Mouse (Mus musculus): Measurements from ENCODE around the gene Chsy1. TPM values are rescaled to one million over a fixed set of nuclear protein-coding genes. Genes with fewer than 3 reads are reported as not detected.

The Chsy1 gene
- polyA plus RNA-seq, 1 experiment from 2014 or later: 19.5 TPM

GRCm38 (mm10) chr7:66091553-66091952 lies 17.8 kb upstream of the Chsy1 start:
- 87% methylated on average over 7 of the region's 7 CpGs for WGBS

GRCm38 (mm10) chr7:66092656-66093055 lies 16.7 kb upstream of the Chsy1 start:
- Histone ChIP-seq H3K27ac (no peak overlapping the region), H3K4me2 (no peak overlapping the region), H3K4me1 (no peaks in the 10 kb centered on the region), H3K27me3 (no peaks in the 10 kb centered on the region), H3K36me3 (peaks cover 47% of the 10 kb centered on the region), H3K4me3 (no peak overlapping the region), H3K9me3 (no peaks in the 10 kb centered on the region), H3K9ac (no peak overlapping the region)
- no peak for ATAC-seq (ENCODE audit: insufficient number of reproducible peaks, low FRiP score, low TSS enrichment, low read depth)
- WGBS: 87% methylated on average over 8 of the region's 8 CpGs

More at GRCm38 (mm10) chr7:66091553-66091952, 17.8 kb upstream of the Chsy1 start:
- H3K9me3 ChIP-seq: no peaks in the 10 kb centered on the region
- no peak overlapping the region for H3K4me3 ChIP-seq
- H3K4me1 ChIP-seq: no peaks in the 10 kb centered on the region
- no peak overlapping the region for H3K4me2 ChIP-seq
- H3K36me3 ChIP-seq: peaks cover 58% of the 10 kb centered on the region
- no peak for ATAC-seq (ENCODE audit: insufficient number of reproducible peaks, low FRiP score, low TSS enrichment, low read depth)
- no peak overlapping the region for H3K9ac ChIP-seq
- no peaks in the 10 kb centered on the region for H3K27me3 ChIP-seq
- no peak overlapping the region for H3K27ac ChIP-seq

DNA sequence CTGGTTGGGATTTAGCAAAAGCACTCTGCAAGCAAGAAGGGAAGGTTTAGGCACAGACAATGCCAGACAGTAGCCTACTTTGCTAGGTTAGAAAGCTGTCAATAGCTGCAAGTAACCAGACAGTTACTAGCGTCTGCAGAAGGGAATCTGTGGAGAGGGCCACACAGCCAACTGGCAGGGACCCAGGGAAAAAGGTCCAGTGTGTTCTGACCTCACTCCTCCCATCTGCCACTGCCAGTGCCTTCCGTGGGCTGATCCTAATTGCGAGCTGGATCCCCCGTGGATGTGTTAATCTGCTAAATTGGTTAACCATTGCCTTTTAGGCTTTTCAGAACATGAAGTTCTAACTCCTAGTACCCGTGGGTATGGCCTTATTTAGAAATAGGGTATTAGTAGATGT lies 15.2 kb upstream of the Chsy1 start:
- Histone ChIP-seq H3K4me3 (no peak overlapping the region), H3K27ac (no peak overlapping the region), H3K9ac (no peak overlapping the region), H3K4me2 (no peak overlapping the region), H3K9me3 (no peaks in the 10 kb centered on the region), H3K36me3 (peaks cover 33% of the 10 kb centered on the region), H3K27me3 (no peaks in the 10 kb centered on the region), H3K4me1 (no peaks in the 10 kb centered on the region)
- 66% methylated on average over 5 of the region's 5 CpGs for WGBS
- no peak for ATAC-seq (ENCODE audit: insufficient number of reproducible peaks, low FRiP score, low TSS enrichment, low read depth)

GRCm38 (mm10) chr7:66098803-66099202 lies 10.5 kb upstream of the Chsy1 start:
- Histone ChIP-seq H3K9me3 (no peaks in the 10 kb centered on the region), H3K4me2 (no peak overlapping the region), H3K36me3 (no peaks in the 10 kb centered on the region), H3K27ac (no peak overlapping the region), H3K4me1 (no peaks in the 10 kb centered on the region), H3K4me3 (no peak overlapping the region), H3K27me3 (peaks cover 5% of the 10 kb centered on the region; the same call in 1 of the 2 replicates), H3K9ac (no peak overlapping the region)
- 0 out of 2 replicates have a peak, but pooled peaks have one; percentile 45 for ATAC-seq (ENCODE audit: insufficient number of reproducible peaks, low FRiP score, low TSS enrichment, low read depth)
- 78% methylated on average over 7 of the region's 7 CpGs for WGBS

DNA sequence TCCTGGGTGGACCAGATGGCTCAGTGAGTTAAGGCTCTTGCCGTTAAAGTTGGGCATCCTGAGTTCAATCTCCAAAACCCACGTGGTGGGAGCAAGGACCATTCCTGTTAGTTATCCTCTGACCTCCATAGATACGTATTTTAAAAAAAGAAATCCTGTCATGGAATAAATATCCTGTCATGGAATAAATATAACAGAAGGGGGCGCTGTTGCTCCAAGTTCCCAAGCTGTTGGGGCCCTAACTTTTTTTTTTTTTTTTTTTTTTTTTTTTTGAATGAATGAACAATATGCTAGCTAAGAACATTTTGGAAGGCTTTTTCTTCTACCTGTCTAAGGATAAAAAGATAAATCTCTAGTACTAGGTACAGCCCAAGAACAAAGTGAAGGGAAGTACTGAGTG lies 7.4 kb upstream of the Chsy1 start:
- H3K36me3 ChIP-seq: no peaks in the 10 kb centered on the region
- no peaks in the 10 kb centered on the region for H3K9me3 ChIP-seq
- peaks cover 5% of the 10 kb centered on the region; the same call in 1 of the 2 replicates for H3K27me3 ChIP-seq
- WGBS: 6% methylated on average over 4 of the region's 4 CpGs
- peaks cover 2% of the 10 kb centered on the region for H3K4me1 ChIP-seq
- H3K4me2 ChIP-seq: no peak overlapping the region
- no peak for ATAC-seq (ENCODE audit: insufficient number of reproducible peaks, low FRiP score, low TSS enrichment, low read depth)
- no peak overlapping the region for H3K9ac ChIP-seq
- no peak overlapping the region for H3K27ac ChIP-seq
- no peak overlapping the region for H3K4me3 ChIP-seq

DNA sequence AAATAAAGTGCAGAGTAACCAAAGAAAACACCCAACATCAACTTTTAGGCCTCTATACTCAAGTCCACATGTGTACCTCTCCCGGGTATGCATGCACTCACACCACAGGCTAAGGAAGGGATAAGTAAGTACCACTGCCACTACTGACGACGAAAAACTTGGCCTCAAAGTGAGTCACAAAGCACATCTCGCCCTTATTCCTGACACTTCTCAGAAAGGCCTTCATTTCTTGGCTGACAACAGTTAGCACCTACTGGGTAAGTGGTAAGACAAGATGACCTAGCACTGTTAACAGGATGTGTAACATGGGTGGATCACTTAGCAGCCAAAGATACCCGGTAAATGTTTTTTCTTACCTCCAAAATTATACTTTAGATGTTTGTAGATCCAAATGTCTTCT lies 4.8 kb upstream of the Chsy1 start:
- no peak for ATAC-seq (ENCODE audit: insufficient number of reproducible peaks, low FRiP score, low TSS enrichment, low read depth)
- no peak overlapping the region for H3K27ac ChIP-seq
- H3K36me3 ChIP-seq: no peaks in the 10 kb centered on the region
- no peak overlapping the region for H3K9ac ChIP-seq
- H3K4me2 ChIP-seq: no peak overlapping the region
- H3K4me3 ChIP-seq: no peak overlapping the region
- H3K27me3 ChIP-seq: peaks cover 5% of the 10 kb centered on the region; the same call in 1 of the 2 replicates
- H3K9me3 ChIP-seq: no peaks in the 10 kb centered on the region
- H3K4me1 ChIP-seq: peaks cover 11% of the 10 kb centered on the region
- 87% methylated on average over 5 of the region's 5 CpGs for WGBS

DNA sequence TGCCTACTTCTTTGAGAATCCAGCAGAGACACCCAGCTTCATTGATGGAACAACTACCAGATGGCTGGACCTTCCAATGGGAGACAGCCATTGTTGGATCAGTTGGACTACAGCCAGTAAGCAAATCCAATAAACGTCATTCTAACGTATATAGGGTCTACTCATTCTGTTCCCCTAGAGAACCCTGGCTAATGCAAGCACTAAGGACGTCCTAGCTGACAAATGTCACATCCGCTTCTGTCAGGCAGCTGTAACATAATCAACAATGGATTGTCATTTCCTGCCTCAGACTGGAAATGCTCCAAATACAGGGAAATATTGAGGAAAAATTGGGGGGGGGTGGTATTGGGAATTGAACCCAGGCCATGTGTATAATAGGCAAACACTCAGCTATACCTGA lies 3.5 kb upstream of the Chsy1 start:
- WGBS: 43% methylated on average over 4 of the region's 4 CpGs
- no peak for ATAC-seq (ENCODE audit: insufficient number of reproducible peaks, low FRiP score, low TSS enrichment, low read depth)
- peaks cover 4% of the 10 kb centered on the region; the same call in 1 of the 2 replicates for H3K27me3 ChIP-seq

GRCm38 (mm10) chr7:66106581-66107056 lies 2.7 kb upstream of the Chsy1 start:
- no peak overlapping the region for H3K4me3 ChIP-seq
- peak overlapping the region; percentile 39; the same call in 1 of the 2 replicates for H3K27ac ChIP-seq
- no peak overlapping the region for H3K9ac ChIP-seq
- WGBS: 41% methylated on average over 7 of the region's 7 CpGs
- H3K9me3 ChIP-seq: no peaks in the 10 kb centered on the region
- ATAC-seq (ENCODE audit: insufficient number of reproducible peaks, low FRiP score, low TSS enrichment, low read depth): no peak
- no peaks in the 10 kb centered on the region for H3K36me3 ChIP-seq
- 0 out of 2 replicates have a peak overlapping the region, but pooled peaks have one; percentile 8 for H3K4me2 ChIP-seq
- no peaks in the 10 kb centered on the region for H3K27me3 ChIP-seq
- H3K4me1 ChIP-seq: peaks cover 18% of the 10 kb centered on the region

More for the DNA sequence above, 3.5 kb upstream of the Chsy1 start:
- Histone ChIP-seq H3K4me2 (no peak overlapping the region), H3K36me3 (no peaks in the 10 kb centered on the region), H3K4me1 (peaks cover 11% of the 10 kb centered on the region), H3K27ac (no peak overlapping the region), H3K9me3 (no peaks in the 10 kb centered on the region), H3K9ac (no peak overlapping the region), H3K4me3 (no peak overlapping the region)

GRCm38 (mm10) chr7:66107206-66107605 lies 2.1 kb upstream of the Chsy1 start:
- H3K27me3 ChIP-seq: no peaks in the 10 kb centered on the region
- no peak overlapping the region for H3K4me3 ChIP-seq
- no peak overlapping the region for H3K27ac ChIP-seq
- ATAC-seq (ENCODE audit: insufficient number of reproducible peaks, low FRiP score, low TSS enrichment, low read depth): no peak
- no peaks in the 10 kb centered on the region for H3K9me3 ChIP-seq
- H3K4me1 ChIP-seq: peaks cover 21% of the 10 kb centered on the region
- H3K4me2 ChIP-seq: 0 out of 2 replicates have a peak overlapping the region, but pooled peaks have one; percentile 8
- no peaks in the 10 kb centered on the region for H3K36me3 ChIP-seq
- WGBS: 65% methylated on average over 11 of the region's 11 CpGs
- no peak overlapping the region for H3K9ac ChIP-seq

GRCm38 (mm10) chr7:66107930-66108329 lies 1.4 kb upstream of the Chsy1 start:
- no peaks in the 10 kb centered on the region for H3K36me3 ChIP-seq
- 16% methylated on average over 7 of the region's 7 CpGs for WGBS
- H3K4me2 ChIP-seq: no peak overlapping the region
- no peak for ATAC-seq (ENCODE audit: insufficient number of reproducible peaks, low FRiP score, low TSS enrichment, low read depth)
- no peak overlapping the region for H3K4me3 ChIP-seq
- H3K27me3 ChIP-seq: no peaks in the 10 kb centered on the region
- H3K9ac ChIP-seq: no peak overlapping the region
- H3K4me1 ChIP-seq: peaks cover 24% of the 10 kb centered on the region
- H3K9me3 ChIP-seq: no peaks in the 10 kb centered on the region
- H3K27ac ChIP-seq: no peak overlapping the region

DNA sequence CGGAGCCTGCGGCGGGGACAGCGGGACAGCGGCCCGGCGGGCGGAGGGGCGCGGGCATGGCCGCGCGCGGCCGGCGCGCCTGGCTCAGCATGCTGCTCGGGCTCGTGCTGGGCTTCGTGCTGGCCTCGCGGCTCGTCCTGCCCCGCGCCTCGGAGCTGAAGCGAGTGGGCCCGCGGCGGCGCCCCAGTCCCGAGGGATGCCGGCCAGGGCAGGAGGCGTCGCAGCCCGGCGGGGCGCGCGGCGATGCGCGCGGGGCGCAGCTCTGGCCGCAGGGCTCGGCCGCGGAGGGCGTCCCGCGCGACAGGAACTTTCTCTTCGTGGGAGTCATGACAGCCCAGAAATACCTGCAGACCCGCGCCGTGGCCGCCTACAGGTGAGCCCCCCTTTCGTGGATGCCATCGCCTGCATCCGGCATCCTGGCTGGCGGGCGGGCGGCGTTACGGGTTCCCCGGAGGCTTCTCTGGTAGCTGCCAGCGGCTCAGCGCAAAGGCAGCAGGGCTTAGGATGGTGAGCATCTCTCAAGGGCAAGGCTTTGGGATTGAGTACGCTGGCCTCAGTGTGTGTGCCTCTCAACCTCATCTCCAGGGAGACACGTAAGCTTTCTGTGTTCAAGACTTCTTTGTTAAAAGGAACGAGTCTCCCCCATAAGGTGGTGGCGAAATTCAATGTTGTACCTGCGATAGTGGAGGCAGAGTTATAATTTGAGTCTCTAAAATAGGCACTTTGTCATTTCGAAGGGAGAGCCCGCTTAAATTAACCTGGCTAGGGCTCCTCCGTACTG lies 730 bp downstream of the Chsy1 start:
- peak overlapping the region; percentile 92 for H3K9ac ChIP-seq
- peak overlapping the region; percentile 96 for H3K27ac ChIP-seq
- no peaks in the 10 kb centered on the region for H3K36me3 ChIP-seq
- peak overlapping the region; percentile 80 for H3K4me3 ChIP-seq
- H3K4me1 ChIP-seq: peaks cover 39% of the 10 kb centered on the region
- H3K9me3 ChIP-seq: no peaks in the 10 kb centered on the region
- WGBS: under 1% methylated on average over 67 of the region's 77 CpGs
- peak overlapping the region; percentile 76 for H3K4me2 ChIP-seq
- H3K27me3 ChIP-seq: no peaks in the 10 kb centered on the region
- ATAC-seq (ENCODE audit: insufficient number of reproducible peaks, low FRiP score, low TSS enrichment, low read depth): no peak

DNA sequence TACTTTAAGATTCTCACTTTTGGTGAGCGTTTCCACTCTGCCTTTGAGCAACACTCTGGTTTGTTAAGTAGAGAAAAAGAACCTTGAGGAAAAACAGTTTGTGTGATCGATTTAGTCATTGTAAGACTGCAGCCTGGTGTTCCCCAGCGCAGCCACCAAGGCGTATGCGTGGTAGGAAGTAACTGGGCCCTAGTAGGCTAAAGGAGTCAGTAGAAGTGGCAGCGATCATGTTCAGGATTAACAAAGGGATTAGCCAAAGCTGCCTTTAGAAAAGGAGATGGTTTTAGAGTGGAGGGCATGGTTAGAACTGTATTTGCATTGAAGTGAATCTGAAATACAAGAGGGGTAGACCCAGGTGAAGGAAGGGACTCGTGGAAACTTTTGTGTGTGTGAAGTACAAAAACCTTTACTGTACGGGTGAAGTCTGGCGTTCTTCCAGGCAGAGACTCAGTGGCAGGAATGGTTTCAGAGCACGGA lies 1.4 kb downstream of the Chsy1 start:
- peak overlapping the region; percentile 80 for H3K4me3 ChIP-seq
- WGBS: 2% methylated on average over 10 of the region's 10 CpGs
- H3K4me1 ChIP-seq: peaks cover 40% of the 10 kb centered on the region
- H3K9me3 ChIP-seq: no peaks in the 10 kb centered on the region
- H3K27ac ChIP-seq: peak overlapping the region; percentile 96
- no peak for ATAC-seq (ENCODE audit: insufficient number of reproducible peaks, low FRiP score, low TSS enrichment, low read depth)
- H3K27me3 ChIP-seq: no peaks in the 10 kb centered on the region
- peak overlapping the region; percentile 76 for H3K4me2 ChIP-seq
- no peaks in the 10 kb centered on the region for H3K36me3 ChIP-seq
- H3K9ac ChIP-seq: peak overlapping the region; percentile 92

Data from limb, embryonic 15.5 days (tissue).